Mouse (Mus musculus) neutrophil, adult 59 days (primary cell): ENCODE results near the gene 4930558C23Rik. TPM values are rescaled to one million over a fixed set of nuclear protein-coding genes. Genes with fewer than 3 reads are reported as not detected.

Experiments used
- total RNA-seq, 2 experiments: library from RNA; stranded (reverse); gene quantifications; 1 replicate in 1 of 2; 2 replicates in 1 of 2; pipeline ENCODE4 v1.2.4; 2023

The 4930558C23Rik gene
- not detected for total RNA-seq

GRCm38 (mm10) chr3:95402741-95403140 lies at the start of gene 4930558C23Rik:
4930558C23Rik (minus strand) TSS chr3:95402841.

GRCm38 (mm10) chr3:95434136-95434982 lies 31.7 kb upstream of the 4930558C23Rik start, which contains the start of gene Arnt:
Arnt (plus strand) TSS chr3:95434388.

GRCm38 (mm10) chr3:95356701-95357449 lies 45.8 kb downstream of the 4930558C23Rik start, which contains the start of gene Setdb1:
Setdb1 (minus strand) TSS chr3:95357202.

Other genes with a start within 250 kb of the 4930558C23Rik start
- gene Sema6c, start 242.4 kb downstream of the 4930558C23Rik start, total RNA-seq, result under 1 TPM; 0.26 to 0.33 TPM
- gene Gabpb2, start 184.9 kb downstream of the 4930558C23Rik start, total RNA-seq, result 10 to 100 TPM; 39.2 to 39.9 TPM
- 100 to 1,000 TPM; 255 TPM for gene Cdc42se1, start 174.1 kb downstream of the 4930558C23Rik start, total RNA-seq
- gene Mllt11, start 170.7 kb downstream of the 4930558C23Rik start, total RNA-seq, result 1 to 10 TPM; 1.1 to 2.4 TPM
- under 1 TPM; 0.20 to 0.36 TPM for gene Gm128, start 161.2 kb downstream of the 4930558C23Rik start, total RNA-seq
- gene Bnipl, start 151.6 kb downstream of the 4930558C23Rik start, total RNA-seq, result not detected
- gene Mindy1, start 121.5 kb downstream of the 4930558C23Rik start, total RNA-seq, result 100 to 1,000 TPM; 157 to 168 TPM
- 10 to 100 TPM; 21.7 to 23.4 TPM for gene Prune1, start 120.8 kb downstream of the 4930558C23Rik start, total RNA-seq
- 1 to 10 TPM; 1.9 to 2.5 TPM for gene Anxa9, start 95.7 kb downstream of the 4930558C23Rik start, total RNA-seq
- 100 to 1,000 TPM; 132 to 151 TPM for gene Cers2, start 88.0 kb downstream of the 4930558C23Rik start, total RNA-seq
- gene Setdb1, start 45.6 kb downstream of the 4930558C23Rik start, total RNA-seq, result 10 to 100 TPM; 20.7 to 21.6 TPM
- gene Arnt, start 31.5 kb upstream of the 4930558C23Rik start, total RNA-seq, result 10 to 100 TPM; 53.6 to 54.3 TPM
- gene Ctsk, start 96.4 kb upstream of the 4930558C23Rik start, total RNA-seq, result under 1 TPM; 0.75 to 0.78 TPM
- 100 to 1,000 TPM; 172 to 255 TPM for gene Ctss, start 123.9 kb upstream of the 4930558C23Rik start, total RNA-seq
- not detected for gene Hormad1, start 156.8 kb upstream of the 4930558C23Rik start, total RNA-seq
- 10 to 100 TPM; 21.8 to 26.4 TPM for gene Golph3l, start 186.1 kb upstream of the 4930558C23Rik start, total RNA-seq
- gene Ensa, start 222.2 kb upstream of the 4930558C23Rik start, total RNA-seq, result 10 to 100 TPM; 78.5 to 78.8 TPM